Mouse (Mus musculus): ENCODE measurements around the gene Ccdc85b.

The Ccdc85b gene

GRCm38 (mm10) chr19:5481398-5481797, 23.7 kb upstream of the Ccdc85b start:
- DNase-seq (ENCODE audit: low read depth, low spot score), result no peak

- DNase-seq (ENCODE audit: low read depth, low spot score), result no peak
Measured at GRCm38 (mm10) chr19:5480016-5480415, 22.3 kb upstream of the Ccdc85b start.

GRCm38 (mm10) chr19:5477668-5478300, 20.1 kb upstream of the Ccdc85b start:
- DNase-seq (ENCODE audit: low read depth, low spot score), result no peak

GRCm38 (mm10) chr19:5477004-5477667, 19.4 kb upstream of the Ccdc85b start:
- DNase-seq (ENCODE audit: low read depth, low spot score), result no peak

GRCm38 (mm10) chr19:5475069-5475714, 17.5 kb upstream of the Ccdc85b start:
- no peak for DNase-seq (ENCODE audit: low read depth, low spot score)

- DNase-seq (ENCODE audit: low read depth, low spot score), result no peak
Measured at GRCm38 (mm10) chr19:5474281-5475068, 16.8 kb upstream of the Ccdc85b start.

GRCm38 (mm10) chr19:5473720-5474119, 16.0 kb upstream of the Ccdc85b start, which contains the start of gene Efemp2:
TSS of gene Efemp2 (plus strand) at chr19:5473954.
- DNase-seq (ENCODE audit: low read depth, low spot score), result peak; percentile 76

GRCm38 (mm10) chr19:5472857-5473256, 15.2 kb upstream of the Ccdc85b start:
- DNase-seq (ENCODE audit: low read depth, low spot score), result no peak

- DNase-seq (ENCODE audit: low read depth, low spot score), result no peak
Measured at GRCm38 (mm10) chr19:5471846-5472245, 14.2 kb upstream of the Ccdc85b start.

GRCm38 (mm10) chr19:5468374-5468773, 10.7 kb upstream of the Ccdc85b start, which contains the start of gene Ctsw:
TSS of gene Ctsw (minus strand) at chr19:5468507.
- peak; percentile 61 for DNase-seq (ENCODE audit: low read depth, low spot score)

- no peak for DNase-seq (ENCODE audit: low read depth, low spot score)
Measured at GRCm38 (mm10) chr19:5466916-5467500, 9.3 kb upstream of the Ccdc85b start.

GRCm38 (mm10) chr19:5465037-5465436, 7.3 kb upstream of the Ccdc85b start:
- no peak for DNase-seq (ENCODE audit: low read depth, low spot score)

- peak; percentile 94 for DNase-seq (ENCODE audit: low read depth, low spot score)
Measured at GRCm38 (mm10) chr19:5463791-5464562, 6.3 kb upstream of the Ccdc85b start.

GRCm38 (mm10) chr19:5463212-5463611, 5.5 kb upstream of the Ccdc85b start:
- DNase-seq (ENCODE audit: low read depth, low spot score), result no peak

- DNase-seq (ENCODE audit: low read depth, low spot score), result no peak
Measured at GRCm38 (mm10) chr19:5461411-5461810, 3.7 kb upstream of the Ccdc85b start.

GRCm38 (mm10) chr19:5460465-5460911, 2.8 kb upstream of the Ccdc85b start, which contains the start of gene Fibp:
TSS of gene Fibp (plus strand) at chr19:5460615.
- DNase-seq (ENCODE audit: low read depth, low spot score), result peak; percentile 87

GRCm38 (mm10) chr19:5459896-5460295, 2.2 kb upstream of the Ccdc85b start:
- DNase-seq (ENCODE audit: low read depth, low spot score), result no peak

- no peak for DNase-seq (ENCODE audit: low read depth, low spot score)
Measured at GRCm38 (mm10) chr19:5459019-5459418, 1.3 kb upstream of the Ccdc85b start.

- DNase-seq (ENCODE audit: low read depth, low spot score), result peak; percentile 91
Measured at GRCm38 (mm10) chr19:5456922-5457745, 560 bp downstream of the Ccdc85b start.
